Mouse (Mus musculus) heart, embryonic 13.5 days (tissue): Measurements from ENCODE around the gene Foxo4. TPM values are rescaled to one million over a fixed set of nuclear protein-coding genes. Genes with fewer than 3 reads are reported as not detected.
A peak's percentile ranks its signal among the peaks of the same experiment; 100 is the strongest.

Source experiments
- ATAC-seq: fragments of 200-750 bp; cut with Nextera tagmentation; 2 replicates; pipeline ENCODE4 v1.8.0; 2017; ENCODE audit warnings: moderate TSS enrichment; ENCODE audit not compliant: insufficient number of reproducible peaks, low FRiP score, low TSS enrichment; ENCODE audit errors: extremely low read depth
- H3K27ac ChIP-seq: fragments of 300-500 bp; sonication (generic); replicated peaks from 2 replicates; pipeline ENCODE4 v1.5.1; 2015; ENCODE audit warnings: moderate library complexity, mild to moderate bottlenecking, inconsistent platforms
- H3K27me3 ChIP-seq: fragments of 300-500 bp; sonication (generic); replicated peaks from 2 replicates; pipeline ENCODE4 v1.6.1; 2015; ENCODE audit warnings: mild to moderate bottlenecking, inconsistent platforms
- H3K36me3 ChIP-seq: fragments of 300-500 bp; sonication (generic); 2 replicates; pipeline ENCODE4 v1.6.1; 2015; ENCODE audit warnings: mild to moderate bottlenecking, inconsistent platforms
- H3K4me1 ChIP-seq: fragments of 300-500 bp; sonication (generic); 2 replicates; pipeline ENCODE4 v1.6.1; 2015; ENCODE audit warnings: inconsistent platforms
- H3K4me2 ChIP-seq: fragments of 300-500 bp; sonication (generic); 2 replicates; pipeline ENCODE4 v1.6.1; 2015; ENCODE audit warnings: inconsistent platforms, mild to moderate bottlenecking, moderate library complexity
- H3K4me3 ChIP-seq: fragments of 300-500 bp; sonication (generic); 2 replicates; pipeline ENCODE4 v1.5.1; 2015; ENCODE audit warnings: moderate library complexity, mild to moderate bottlenecking, inconsistent platforms
- H3K9ac ChIP-seq: fragments of 300-500 bp; sonication (generic); 2 replicates; pipeline ENCODE4 v1.6.1; 2015; ENCODE audit warnings: inconsistent platforms, mild to moderate bottlenecking, moderate library complexity
- H3K9me3 ChIP-seq: fragments of 300-500 bp; sonication (generic); 2 replicates; pipeline ENCODE4 v1.6.1; 2016; ENCODE audit warnings: inconsistent platforms
- WGBS: fragments of 180-500 bp; shearing (Covaris S2); methylation state at CpG from one replicate; pipeline ENCODE4 v1.1.7; 2015; ENCODE audit warnings: mixed read lengths; 5-methylcytosine and 5-hydroxymethylcytosine counted together
- polyA plus RNA-seq: library from polyadenylated mRNA; unstranded; fragments of >200 nt; fragmentation: Nextera tagmentation; extraction: Ambion mirVana; gene quantifications from 2 replicates; pipeline ENCODE4 v1.2.1, GENCODE M21; 2015

The Foxo4 gene
- 1.4 and 1.7 TPM in 2 replicates for polyA plus RNA-seq

DNA sequence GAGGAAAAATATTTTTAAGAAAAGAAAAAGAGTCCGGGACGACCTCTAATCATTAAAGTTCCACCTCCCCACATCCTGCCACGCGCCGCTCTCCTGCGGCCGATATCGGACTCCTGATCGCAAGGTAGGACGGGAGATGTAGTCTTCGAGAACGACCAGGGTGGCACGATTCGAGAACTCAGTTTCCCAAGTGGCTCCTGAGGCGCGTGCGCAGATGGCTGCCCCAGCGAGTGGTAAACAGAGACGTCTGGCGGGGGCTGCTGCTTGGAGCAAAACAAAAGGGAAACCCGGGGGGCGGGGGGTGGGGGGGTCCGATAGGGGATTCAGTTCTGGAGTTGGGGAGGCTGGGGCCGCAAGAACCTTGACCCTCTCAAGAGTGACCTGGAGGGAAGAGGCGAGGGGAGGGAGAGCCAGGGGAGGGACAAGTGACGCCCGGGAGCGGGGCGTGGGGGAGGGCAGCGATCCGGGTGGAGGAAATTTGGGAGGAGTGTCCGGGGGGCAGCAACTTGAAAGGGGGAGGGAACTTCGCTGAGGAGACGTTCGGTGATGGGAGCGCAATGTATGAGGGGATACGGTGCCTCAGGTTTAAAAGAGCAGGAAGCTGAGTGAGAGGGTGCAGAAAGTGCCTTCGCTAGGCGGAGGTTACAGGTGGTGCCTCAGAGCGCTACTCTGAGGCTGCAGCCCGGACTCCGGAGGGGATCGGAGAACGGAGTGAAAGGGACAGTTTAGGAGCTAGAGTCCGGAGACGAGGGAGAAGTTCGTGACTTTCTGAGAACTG, at the start of gene Foxo4:
TSS of gene Foxo4 (plus strand) at position 577 of the 778 bp plus-strand sequence.
- H3K4me3 ChIP-seq, result peak within 1 kb of the TSS; percentile 64
- 0 out of 2 replicates have a peak, but pooled peaks cover 6% of the 10 kb centered on the region for H3K9me3 ChIP-seq
- peak within 1 kb of the TSS; percentile 83 for H3K9ac ChIP-seq
- ATAC-seq, result peak; percentile 69
- peaks cover 4% of the 10 kb centered on the region; the same call in 1 of the 2 replicates for H3K27me3 ChIP-seq
- peak within 1 kb of the TSS; percentile 70 for H3K27ac ChIP-seq
- 15% methylated on average over 47 of the region's 47 CpGs for WGBS
- peak within 1 kb of the TSS; percentile 73 for H3K4me2 ChIP-seq
- H3K36me3 ChIP-seq, result peaks cover 11% of the 10 kb centered on the region
- H3K4me1 ChIP-seq, result 0 out of 2 replicates have a peak, but pooled peaks cover 3% of the 10 kb centered on the region

DNA sequence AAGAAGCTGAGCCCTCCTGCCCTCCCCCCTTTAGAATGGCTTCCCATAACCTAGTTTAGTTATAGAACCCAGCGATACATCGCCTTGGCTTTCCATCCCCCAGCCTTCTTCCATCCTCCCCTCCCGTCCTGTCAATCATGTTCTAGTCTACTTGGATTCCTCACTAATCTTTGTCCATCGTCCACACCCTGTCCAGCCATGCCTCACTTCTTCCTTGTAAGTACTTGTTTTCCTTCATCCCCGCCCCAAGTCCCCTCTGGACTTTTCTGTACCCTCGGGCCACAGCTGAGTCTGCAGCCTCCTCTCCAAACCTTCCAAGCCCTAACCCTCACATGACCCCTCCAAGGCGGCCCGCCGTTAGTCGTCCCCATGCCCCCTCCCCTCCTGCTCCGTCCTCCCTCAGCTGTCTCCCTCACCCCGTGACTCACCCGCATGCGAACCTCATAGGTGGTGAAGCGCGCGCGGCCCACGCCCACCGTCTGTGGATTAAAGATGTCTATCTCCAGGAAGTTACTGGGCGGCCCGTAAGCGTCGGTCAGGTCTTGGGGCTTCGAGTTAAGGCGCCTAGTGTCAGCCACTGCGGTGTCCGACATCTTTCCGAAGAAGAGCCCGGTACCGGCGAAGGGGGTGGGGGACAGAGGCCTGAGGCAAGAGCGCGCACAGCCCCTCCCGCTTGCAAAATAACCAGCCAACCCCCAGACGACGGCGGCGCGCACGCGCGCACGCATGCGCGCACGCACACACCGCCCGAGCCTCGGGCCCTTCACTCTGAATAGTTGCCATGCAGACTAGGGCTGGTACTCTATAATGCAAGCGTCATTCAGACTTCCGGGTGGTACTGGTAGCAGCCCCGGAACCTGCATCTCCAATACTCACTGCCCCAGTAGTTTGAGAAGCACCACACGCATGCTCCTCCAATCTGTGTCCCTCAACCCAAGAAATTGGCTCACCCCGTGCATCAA, 32.2 kb upstream of the Foxo4 start, which contains the start of gene Snx12:
TSS of gene Snx12 (minus strand) at position 730 of the 962 bp plus-strand sequence.
- H3K27me3 ChIP-seq, result peaks cover 2% of the 10 kb centered on the region
- H3K36me3 ChIP-seq, result no peaks in the 10 kb centered on the region
- H3K9me3 ChIP-seq, result no peaks in the 10 kb centered on the region
- H3K9ac ChIP-seq, result peak within 1 kb of the TSS; percentile 82
- WGBS, result 13% methylated on average over 55 of the region's 55 CpGs
- H3K4me3 ChIP-seq, result peak within 1 kb of the TSS; percentile 66
- peak; percentile 83 for ATAC-seq
- H3K4me2 ChIP-seq, result peak within 1 kb of the TSS; percentile 70
- H3K27ac ChIP-seq, result peak within 1 kb of the TSS; percentile 80
- peaks cover 9% of the 10 kb centered on the region for H3K4me1 ChIP-seq

DNA sequence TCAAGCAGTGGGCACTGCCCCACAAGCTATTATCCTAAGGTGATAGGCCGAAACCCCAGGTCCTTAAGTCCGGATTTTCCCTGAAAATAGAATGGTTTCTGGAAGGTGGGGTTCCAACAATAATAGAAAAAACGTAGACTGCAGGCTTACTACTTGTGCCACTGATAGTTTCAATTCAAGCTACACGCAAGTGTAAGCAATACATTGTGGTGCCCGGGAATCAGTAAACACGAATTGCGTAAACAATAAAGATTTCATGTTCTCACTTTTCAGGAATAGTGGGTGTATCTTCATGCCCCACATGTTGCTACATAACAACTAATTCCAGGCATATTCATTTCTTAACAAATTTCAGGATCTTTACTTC, 31.5 kb upstream of the Foxo4 start:
- Histone ChIP-seq H3K27ac (0 out of 2 replicates have a peak overlapping the region, but pooled peaks have one; percentile 45), H3K36me3 (no peaks in the 10 kb centered on the region)

DNA sequence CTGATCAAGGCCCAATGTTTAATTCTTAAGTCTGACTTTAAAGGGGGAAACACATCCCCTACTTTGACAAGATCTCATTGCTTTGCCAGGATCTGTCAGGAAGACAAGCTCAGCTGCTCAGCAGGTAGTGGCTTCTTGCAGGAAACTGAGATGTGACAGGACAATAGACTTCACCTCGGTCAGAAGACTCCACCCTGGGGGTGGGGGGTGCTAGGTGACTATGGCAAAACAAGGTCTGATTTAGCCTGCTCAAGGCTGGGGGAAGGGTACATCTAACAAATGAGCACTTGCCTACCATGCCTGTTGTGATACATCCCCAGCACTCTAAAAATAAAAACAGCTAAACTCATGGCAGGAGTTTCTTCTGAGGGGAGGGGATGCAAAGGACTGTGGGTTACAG, 9.3 kb upstream of the Foxo4 start:
- Histone ChIP-seq H3K9ac (no peak overlapping the region), H3K27me3 (peaks cover 3% of the 10 kb centered on the region; the same call in 1 of the 2 replicates), H3K4me1 (no peaks in the 10 kb centered on the region), H3K36me3 (no peaks in the 10 kb centered on the region), H3K9me3 (no peaks in the 10 kb centered on the region), H3K4me2 (no peak overlapping the region), H3K4me3 (no peak overlapping the region), H3K27ac (no peak overlapping the region)
- ATAC-seq, result no peak
- 25% methylated on average over 1 of the region's 1 CpGs for WGBS

More for the DNA sequence above, 31.5 kb upstream of the Foxo4 start:
- Histone ChIP-seq H3K4me3 (peak overlapping the region; percentile 66), H3K27me3 (peaks cover 2% of the 10 kb centered on the region), H3K4me2 (peak overlapping the region; percentile 70), H3K4me1 (peaks cover 9% of the 10 kb centered on the region), H3K9ac (peak overlapping the region; percentile 64; the same call in 1 of the 2 replicates), H3K9me3 (no peaks in the 10 kb centered on the region)
- 36% methylated on average over 7 of the region's 7 CpGs for WGBS
- no peak for ATAC-seq

DNA sequence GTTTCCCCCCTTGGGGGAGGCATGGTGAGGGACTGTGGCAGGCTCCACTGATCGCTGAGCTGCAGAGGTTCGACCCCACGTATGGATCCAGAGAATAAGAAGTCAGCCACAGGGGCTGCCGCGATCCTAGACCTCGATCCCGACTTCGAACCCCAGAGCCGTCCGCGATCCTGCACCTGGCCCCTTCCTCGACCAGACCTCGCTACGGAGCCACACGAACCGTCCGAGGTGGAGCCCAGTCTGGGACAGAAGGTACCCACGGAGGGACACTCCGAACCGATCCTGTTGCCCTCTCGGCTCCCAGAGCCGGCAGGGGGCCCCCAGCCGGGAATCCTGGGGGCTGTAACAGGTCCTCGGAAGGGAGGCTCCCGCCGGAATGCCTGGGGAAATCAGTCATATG, 412 bp downstream of the Foxo4 start:
- Histone ChIP-seq H3K27ac (peak overlapping the region; percentile 70), H3K27me3 (peaks cover 4% of the 10 kb centered on the region; the same call in 1 of the 2 replicates), H3K4me2 (peak overlapping the region; percentile 73), H3K4me1 (peaks cover 3% of the 10 kb centered on the region; the same call in 1 of the 2 replicates), H3K4me3 (peak overlapping the region; percentile 64), H3K9ac (peak overlapping the region; percentile 83), H3K9me3 (0 out of 2 replicates have a peak, but pooled peaks cover 6% of the 10 kb centered on the region), H3K36me3 (peaks cover 11% of the 10 kb centered on the region)
- no peak for ATAC-seq
- 11% methylated on average over 26 of the region's 26 CpGs for whole genome bisulfite sequencing

DNA sequence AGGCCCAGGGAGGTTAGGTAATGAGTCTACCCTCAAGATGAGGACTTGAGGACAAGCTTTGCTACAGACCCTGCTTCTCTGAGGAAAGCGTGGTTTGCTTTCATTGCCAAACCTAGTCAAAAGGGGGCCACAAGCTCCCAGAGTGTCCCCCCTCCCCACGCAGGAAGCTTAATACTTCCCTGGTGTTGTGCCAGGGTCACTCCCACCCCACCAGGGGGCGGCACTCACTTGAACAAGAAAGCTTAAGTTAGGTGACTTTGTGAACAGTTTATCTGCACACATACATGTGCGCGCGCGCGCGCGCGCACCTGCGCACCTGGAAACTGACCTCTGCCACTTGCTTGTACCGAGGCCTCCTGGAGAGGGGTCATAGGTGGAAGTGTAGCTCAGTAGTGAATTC, 2.3 kb downstream of the Foxo4 start:
- Histone ChIP-seq H3K27me3 (peaks cover 4% of the 10 kb centered on the region; the same call in 1 of the 2 replicates), H3K36me3 (peaks cover 11% of the 10 kb centered on the region), H3K4me1 (peaks cover 18% of the 10 kb centered on the region; the same call in 1 of the 2 replicates), H3K9ac (no peak overlapping the region; the same call in 1 of the 2 replicates), H3K27ac (no peak overlapping the region), H3K9me3 (0 out of 2 replicates have a peak, but pooled peaks cover 6% of the 10 kb centered on the region), H3K4me3 (peak overlapping the region; percentile 64; the same call in 1 of the 2 replicates), H3K4me2 (peak overlapping the region; percentile 73; the same call in 1 of the 2 replicates)
- WGBS, result 72% methylated on average over 13 of the region's 13 CpGs
- no peak for ATAC-seq

DNA sequence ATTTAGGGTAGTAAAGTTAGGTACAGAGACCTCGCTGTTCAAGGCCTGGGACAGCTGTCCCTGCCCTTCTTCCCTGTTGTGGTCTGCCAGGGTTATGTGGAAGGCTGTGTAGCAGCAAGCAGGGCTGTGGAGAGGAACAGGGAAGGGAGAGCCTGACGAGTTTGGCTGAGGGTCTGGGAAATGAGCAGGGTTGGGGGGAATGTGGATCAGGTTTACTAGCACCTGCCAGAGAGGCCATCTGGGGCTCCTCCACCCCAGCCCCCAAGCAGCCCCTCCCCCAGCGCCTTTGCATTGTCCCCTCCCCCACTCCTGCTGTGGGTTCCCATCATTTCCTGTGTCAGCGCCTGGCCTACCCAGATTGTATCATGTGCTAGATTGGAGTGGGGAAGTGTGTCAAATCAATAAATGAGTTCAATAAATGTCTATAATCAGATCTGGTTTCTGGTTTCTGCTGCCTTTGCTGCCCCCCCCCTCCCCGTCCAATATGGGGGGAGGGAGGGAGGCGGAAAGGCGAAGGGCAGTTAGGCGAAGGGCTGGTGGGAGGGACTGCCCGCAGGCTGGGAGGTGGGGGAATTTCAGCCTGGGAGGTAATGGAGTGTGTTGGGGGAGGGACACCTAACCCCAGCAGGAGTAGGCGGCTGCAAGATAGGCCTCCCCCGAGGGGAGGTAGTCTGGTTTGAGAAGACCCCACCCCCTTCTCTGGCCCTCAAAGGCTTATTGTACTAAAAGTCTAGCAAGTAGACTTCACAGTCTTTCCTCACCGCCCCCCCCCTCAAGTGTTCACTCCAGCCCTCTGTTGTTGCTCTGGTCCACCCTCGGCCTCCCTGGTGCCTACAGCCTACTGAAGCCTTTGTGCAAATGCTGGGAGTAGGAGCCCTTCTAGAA, 6.4 kb downstream of the Foxo4 start:
- Histone ChIP-seq H3K9me3 (no peaks in the 10 kb centered on the region), H3K36me3 (peaks cover 11% of the 10 kb centered on the region), H3K4me3 (no peak overlapping the region), H3K9ac (peak overlapping the region; percentile 56; the same call in 1 of the 2 replicates), H3K27ac (peak overlapping the region; percentile 76), H3K4me2 (peak overlapping the region; percentile 27), H3K27me3 (peaks cover under 1% of the 10 kb centered on the region; the same call in 1 of the 2 replicates), H3K4me1 (peaks cover 23% of the 10 kb centered on the region)
- no peak; the same call in 1 of the 2 replicates for ATAC-seq
- 18% methylated on average over 13 of the region's 13 CpGs for WGBS

GRCm38 (mm10) chrX:101263892-101264291, 9.6 kb downstream of the Foxo4 start, which contains the start of gene Gm614:
TSS of gene Gm614 (minus strand) at chrX:101263992.
- H3K27me3 ChIP-seq, result no peaks in the 10 kb centered on the region; the same call in none of the 2 replicates
- ATAC-seq, result no peak
- H3K36me3 ChIP-seq, result peaks cover 2% of the 10 kb centered on the region
- H3K27ac ChIP-seq, result no peak within 1 kb of the TSS
- no peak within 1 kb of the TSS for H3K4me2 ChIP-seq
- peaks cover 23% of the 10 kb centered on the region for H3K4me1 ChIP-seq
- H3K9me3 ChIP-seq, result no peaks in the 10 kb centered on the region
- no peak within 1 kb of the TSS for H3K9ac ChIP-seq
- no peak within 1 kb of the TSS for H3K4me3 ChIP-seq
- WGBS, result 63% methylated on average over 1 of the region's 1 CpGs

DNA sequence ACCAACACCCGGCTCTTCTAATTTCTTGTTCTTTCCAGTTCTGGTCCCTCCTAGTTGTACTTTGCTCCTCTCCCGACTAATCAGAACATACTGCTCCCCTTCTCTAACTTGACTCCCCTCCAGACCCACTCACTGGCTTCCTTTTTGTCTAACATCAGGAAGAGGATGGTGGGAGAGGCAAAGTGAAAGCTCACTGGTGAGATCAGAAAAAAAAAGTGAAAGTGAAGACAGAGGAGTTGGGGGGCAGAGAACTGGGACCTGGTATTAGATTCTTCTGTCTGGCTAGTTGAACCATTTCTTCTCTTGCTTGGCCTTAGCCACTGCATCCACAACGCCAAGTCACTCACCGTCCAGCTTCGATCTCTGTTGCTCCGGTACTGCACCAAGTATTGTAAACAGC, 12.3 kb downstream of the Foxo4 start:
- Histone ChIP-seq H3K36me3 (no peaks in the 10 kb centered on the region), H3K27me3 (no peaks in the 10 kb centered on the region; the same call in none of the 2 replicates), H3K4me2 (no peak overlapping the region), H3K9me3 (no peaks in the 10 kb centered on the region), H3K4me3 (no peak overlapping the region), H3K9ac (no peak overlapping the region), H3K27ac (no peak overlapping the region), H3K4me1 (peaks cover 9% of the 10 kb centered on the region)
- 91% methylated on average over 6 of the region's 6 CpGs for WGBS
- ATAC-seq, result no peak
